Mouse (Mus musculus) frontal cortex, postnatal 14 days (tissue): Measurements from ENCODE around the gene Gm6993.

ENCODE experiments used
- DNase-seq, 2 experiments: peaks; one replicate each; pipeline ENCODE4 v3.0.0; 2022; ENCODE audit warnings: low spot score in 2 of 2

Gene Gm6993

DNA sequence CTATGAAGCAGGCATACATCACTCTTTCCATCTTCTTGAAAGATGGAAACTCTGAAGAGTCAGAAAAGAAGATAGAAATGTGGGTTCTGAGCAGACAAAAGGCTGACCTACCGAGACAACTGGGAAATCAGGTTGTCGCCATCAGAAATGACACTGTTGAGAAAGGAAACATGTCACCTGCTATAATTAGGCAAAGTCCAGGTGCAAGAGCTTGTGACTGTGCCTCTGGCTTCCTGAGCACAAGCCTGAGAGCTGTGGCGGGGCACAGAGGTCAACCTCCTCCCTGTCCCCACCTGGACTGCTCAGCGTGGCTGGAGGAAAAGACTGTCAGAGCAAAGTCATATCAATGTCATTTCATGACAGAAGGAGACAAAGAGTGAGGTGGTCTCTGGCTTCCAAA lies 772 bp upstream of the Gm6993 start:
- no peak for DNase-seq

DNA sequence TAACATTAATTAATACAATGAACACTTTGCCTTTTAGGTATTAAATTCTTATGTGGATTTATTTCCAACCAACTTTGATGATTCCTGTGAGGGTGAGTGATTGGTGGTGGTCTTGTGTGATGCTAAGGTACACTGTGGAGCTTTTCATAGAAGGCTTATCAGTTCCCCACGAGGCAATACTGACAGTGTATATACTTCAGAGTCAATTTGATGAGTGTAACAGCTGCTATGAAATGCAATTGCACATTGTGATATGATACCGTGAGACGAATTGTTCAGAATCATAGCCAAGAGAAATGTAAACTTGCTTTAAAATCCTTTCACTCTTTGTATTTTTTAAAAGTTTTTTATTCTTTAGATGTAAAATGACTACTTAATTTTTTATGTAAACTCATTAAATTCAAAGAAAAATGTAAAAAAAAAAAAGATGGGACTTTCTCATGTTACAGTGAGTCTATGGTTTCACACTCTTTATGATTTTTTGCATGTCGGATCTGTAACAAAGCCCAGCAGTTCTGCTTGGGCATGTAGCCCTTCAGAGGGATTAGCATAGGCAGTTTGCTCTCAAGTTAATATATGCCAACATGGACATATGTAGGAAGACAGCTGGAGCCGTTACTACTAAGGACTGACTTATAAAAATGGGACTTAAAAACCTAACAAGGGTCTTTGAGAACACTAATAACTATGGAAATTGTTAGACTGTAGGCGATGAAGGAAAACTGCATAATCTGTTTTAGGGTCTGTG lies 1.2 kb downstream of the Gm6993 start:
- DNase-seq, result no peak

DNA sequence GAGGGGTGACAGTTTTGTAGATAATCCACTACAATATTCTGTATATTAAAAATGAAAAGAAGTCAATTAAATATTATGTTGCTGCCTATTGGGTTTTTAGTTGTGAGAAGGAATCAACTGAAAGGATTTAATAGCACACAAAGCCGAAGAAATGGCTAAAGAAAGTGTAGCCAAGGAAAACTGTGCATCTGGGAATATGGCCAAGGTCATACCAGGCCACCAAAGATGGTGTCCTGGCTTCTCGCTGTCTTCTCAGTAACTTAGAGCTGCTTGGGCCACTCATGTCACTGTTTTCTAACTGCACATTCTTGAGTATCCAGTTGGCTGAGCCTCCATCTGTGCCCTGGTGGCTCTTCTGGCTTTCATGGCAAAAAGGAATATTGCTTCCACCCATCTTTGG lies 3.4 kb downstream of the Gm6993 start:
- DNase-seq, result no peak

GRCm38 (mm10) chr12:31244691-31245090 lies 4.1 kb downstream of the Gm6993 start:
- DNase-seq, result no peak

GRCm38 (mm10) chr12:31246153-31246552 lies 5.6 kb downstream of the Gm6993 start:
- no peak for DNase-seq

DNA sequence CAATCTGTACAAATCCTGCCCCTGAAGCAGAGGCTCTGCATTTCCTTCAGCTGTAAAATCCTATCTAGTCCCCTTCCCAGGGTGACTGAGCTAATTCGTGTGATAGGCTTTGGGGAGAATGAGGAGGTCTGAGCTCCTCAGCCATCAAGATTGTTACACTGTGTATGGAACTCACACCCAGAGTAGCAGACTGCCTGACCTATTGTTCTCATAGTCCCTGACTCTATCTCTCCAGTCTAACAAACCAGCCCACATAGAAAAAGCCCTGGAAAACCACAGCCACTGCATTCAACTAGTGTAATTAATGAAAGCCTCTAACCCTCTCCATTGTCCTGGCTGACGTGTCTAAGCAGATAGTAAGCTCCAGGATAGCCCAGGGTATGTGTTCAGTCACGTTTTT lies 6.0 kb downstream of the Gm6993 start:
- DNase-seq, result no peak

GRCm38 (mm10) chr12:31248165-31248564 lies 7.6 kb downstream of the Gm6993 start:
- DNase-seq, result no peak

- DNase-seq, result no peak
These were observed 8.1 kb downstream of the Gm6993 start for GRCm38 (mm10) chr12:31248681-31249080.

DNA sequence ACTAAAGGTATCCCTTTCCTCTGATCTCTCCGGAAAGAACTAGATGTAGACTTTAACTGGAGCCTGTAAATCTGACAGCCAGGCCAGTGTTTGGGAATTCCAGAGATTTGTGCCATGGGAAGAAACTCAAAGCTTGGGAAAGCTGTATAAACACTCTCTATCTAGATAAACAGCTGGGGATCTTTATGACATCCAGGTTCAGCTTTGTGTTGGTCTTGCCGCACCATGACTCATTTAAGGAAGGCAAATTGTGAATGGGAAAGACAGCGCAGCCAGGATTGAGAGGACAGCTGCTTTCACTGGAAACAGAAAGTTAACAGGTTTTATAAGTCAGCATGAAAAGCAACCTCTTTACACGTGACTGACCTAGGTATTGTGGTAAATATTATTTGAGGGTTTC lies 11.7 kb downstream of the Gm6993 start:
- no peak for DNase-seq

DNA sequence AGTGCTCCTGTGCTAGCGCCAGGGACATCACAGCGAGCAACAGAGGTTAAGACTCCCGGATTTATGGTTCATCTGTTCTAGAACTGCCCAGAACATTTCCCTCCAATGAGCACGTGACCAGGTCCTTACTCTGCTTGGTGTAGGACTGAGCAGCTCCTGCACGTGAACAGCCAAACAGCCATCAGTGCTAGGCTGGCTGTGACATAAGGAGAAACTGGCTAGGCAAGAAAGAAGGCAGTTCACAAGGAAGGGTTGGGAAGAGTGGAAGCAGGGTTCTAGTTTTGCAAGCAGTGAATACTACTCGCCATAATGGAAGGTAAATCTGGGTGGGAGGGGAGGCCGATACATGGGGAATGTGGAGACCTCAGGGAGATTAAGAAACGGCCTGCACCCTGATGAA lies 14.4 kb downstream of the Gm6993 start:
- no peak for DNase-seq

DNA sequence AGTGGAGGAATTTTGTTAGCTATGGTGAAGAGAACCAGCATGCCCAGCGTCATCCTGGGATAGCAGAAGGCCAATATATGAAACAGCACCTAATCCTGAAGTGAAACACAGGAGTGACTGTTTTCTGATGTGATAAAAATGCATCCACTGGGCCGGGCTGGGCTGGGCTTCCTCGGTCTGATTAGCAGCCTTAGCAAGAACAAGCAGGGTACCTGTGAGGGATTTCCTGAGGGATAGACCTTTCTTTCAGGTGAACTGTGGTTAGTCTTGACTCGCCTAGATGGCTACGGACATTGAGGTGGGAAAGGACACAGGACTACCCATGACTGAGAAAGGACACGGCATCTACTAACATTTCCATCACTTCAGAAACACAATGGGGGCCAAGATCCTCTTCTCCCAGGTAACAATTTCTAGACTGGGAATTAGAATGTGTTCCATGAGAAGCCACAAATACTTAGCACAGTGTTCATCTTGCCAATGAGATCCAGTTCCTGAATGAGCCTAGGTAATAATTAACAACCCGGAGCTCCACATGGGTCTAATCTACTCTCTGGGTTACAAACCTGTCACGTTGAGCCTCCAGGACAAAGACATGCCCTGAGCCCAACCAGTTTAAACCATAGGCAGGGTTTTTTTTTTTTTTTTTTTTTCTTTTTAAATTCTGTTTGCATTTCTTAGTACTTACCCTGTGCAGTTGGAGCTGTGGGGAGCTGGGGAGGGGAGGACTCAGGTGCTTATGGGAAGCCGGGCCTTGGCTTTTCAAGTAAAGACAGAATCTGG lies 15.7 kb downstream of the Gm6993 start:
- DNase-seq, result no peak

DNA sequence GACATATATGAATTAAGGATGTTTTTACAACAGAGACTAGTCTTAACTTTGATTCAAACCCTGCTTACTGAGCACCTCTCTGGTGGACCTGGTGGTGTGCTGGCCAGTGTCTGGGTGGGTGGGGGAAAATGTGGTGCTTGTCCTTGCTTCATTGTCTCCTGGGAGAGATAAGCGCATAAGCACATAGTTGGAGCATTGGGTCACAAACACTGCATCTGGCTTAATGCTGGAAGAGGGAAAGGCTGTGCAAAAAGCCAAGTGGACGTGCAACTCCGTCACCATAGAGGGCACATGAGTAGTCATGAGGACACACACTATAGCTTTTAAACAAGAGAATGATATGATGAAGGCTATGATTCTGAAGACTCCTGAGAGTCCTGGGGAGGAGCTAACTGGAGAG lies 21.3 kb downstream of the Gm6993 start:
- DNase-seq, result no peak

DNA sequence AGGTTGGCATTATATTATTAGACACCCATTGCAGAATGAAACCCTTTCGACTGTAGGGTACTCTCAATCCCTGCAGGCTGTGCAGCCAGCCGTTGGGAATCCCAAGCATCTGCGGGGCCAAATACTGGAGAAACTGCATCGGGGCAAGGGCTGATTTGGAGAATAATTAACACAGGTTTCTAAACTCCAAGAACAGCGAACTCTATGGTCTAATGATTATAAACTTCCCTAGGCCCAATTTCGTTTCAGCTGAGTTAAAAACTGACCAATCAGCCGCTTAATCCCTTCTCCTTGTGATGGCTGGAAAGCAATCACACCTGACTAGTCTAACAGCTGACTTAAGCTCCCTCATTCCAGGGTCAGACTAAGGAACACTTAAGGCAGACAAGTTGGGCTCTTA lies 23.4 kb downstream of the Gm6993 start:
- DNase-seq, result no peak

DNA sequence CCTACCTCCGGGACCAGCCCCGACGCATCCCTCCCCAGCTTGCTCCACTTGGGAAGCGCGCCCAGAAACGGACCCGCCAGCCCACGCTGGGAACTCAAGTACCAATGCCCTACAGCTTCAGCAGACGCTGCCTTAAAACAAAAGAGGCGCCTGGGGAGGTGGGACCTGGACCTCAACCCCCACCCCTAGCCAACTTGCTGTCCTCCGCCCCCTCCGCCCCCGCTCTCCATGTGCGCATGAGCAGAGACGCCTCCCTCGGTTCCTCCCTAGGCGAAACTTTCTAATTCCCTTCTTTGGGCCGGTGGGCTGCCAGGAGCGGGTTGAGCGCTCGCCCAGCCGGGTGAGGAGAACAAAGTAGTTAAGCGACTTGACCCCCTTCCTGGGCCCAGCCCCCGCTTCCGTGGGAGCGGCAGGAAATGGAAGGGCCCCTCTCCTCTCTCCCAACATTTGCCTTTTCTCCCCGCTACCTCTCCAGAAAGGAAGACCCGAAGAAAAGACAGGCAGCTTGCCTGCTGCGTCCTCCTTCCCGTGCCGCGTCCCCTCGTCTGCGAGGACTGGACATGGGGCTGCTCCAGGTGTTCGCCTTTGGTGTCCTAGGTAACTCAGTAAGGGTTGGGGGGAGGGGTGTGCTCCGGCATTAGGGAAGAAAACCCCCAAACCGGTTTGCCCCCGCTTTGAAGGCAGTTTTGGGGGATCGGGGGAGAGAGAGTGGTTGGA lies 24.6 kb downstream of the Gm6993 start, which contains the start of gene Lamb1:
TSS of gene Lamb1 (plus strand) at position 230 of the 717 bp plus-strand sequence.
- DNase-seq, result no peak

DNA sequence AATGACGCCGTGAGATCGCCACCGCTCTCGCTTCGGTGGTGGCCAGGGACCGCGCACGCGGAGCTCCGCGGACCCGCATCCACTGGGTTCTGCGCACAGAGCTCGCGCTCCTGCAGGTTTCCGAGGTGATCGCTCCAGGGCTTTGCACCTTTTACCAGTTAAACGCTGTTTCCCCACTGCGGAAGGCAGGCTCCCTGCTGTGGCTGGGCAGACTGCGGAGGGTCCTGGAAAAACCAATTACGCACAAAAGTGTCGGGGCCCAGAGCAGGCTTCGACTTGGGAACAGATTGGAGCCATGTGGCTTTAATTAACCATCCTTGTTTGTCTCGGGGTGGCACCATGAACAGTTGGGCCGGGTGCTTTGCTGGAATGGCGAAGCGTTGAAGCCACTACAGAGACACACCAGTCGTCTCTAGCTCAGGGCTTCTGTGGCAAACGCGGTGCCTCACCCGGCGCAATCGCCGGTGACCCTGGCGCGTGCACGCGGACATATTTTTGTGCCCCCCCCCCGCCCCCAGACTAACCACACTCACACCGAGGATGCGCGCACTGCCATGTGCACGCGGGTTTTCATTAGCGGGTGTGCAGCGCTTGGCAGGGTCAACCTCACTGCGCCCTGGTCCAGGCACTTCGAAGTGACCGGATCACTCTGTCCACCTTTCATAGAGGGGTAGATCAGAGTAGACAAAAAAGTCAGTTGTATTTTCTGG lies 25.3 kb downstream of the Gm6993 start:
- DNase-seq, result peak in 1 of 2 experiments; percentile 13

DNA sequence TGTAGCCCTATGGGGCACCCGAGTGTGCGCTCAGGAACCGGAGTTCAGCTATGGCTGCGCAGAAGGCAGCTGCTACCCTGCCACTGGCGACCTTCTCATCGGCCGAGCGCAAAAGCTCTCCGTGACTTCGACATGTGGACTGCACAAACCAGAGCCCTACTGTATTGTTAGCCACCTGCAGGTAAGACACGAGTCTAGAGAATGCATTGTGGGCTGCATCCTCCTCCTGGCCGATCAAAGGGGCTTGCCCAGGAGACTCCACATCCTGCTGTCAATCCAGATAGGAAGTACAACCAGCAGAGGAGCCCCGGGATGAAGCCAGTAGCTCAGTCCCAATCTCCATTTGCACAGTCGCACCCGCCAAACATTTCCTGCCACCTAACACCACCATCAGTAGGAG lies 26.1 kb downstream of the Gm6993 start:
- no peak for DNase-seq

DNA sequence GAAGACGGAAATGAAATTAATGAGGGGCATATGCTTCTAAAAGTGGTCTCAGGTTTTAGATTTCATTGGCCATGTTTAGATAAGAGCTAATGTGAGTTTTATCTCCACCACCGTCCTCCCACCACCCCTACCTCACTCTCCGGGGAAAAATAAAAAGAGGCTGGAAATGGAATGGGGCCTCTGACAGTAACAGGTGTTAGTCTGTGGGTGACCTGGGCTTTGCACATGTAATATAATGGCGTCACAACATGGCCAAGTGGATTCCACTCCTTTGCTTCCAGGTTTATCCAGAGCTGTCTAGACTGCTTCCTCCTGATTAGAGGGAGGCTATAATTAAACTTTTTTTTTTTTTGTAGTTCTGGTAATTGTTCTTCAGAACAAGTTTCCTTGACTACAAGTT lies 26.8 kb downstream of the Gm6993 start:
- no peak for DNase-seq

DNA sequence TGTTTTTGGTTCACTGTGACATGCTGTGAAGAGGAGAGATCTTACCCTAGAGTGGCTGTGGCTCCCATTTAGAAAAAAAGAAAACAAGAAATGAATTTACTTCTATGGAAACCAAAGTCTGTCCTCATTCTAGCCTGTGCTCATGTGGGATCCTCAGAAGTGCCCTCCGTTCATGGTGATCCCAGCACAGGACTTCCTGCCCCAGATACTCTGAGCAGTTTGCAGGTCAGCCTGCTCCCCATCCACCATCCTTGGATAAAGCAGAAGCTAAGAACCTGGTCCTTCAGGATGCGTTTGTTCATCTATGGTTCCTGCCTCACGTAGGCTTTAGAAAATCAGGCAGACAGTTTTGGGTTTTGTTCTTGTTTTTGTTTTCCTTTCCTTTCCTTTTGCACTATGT lies 27.7 kb downstream of the Gm6993 start:
- DNase-seq, result no peak

- no peak for DNase-seq
These were observed 28.5 kb downstream of the Gm6993 start for GRCm38 (mm10) chr12:31269020-31269597.

DNA sequence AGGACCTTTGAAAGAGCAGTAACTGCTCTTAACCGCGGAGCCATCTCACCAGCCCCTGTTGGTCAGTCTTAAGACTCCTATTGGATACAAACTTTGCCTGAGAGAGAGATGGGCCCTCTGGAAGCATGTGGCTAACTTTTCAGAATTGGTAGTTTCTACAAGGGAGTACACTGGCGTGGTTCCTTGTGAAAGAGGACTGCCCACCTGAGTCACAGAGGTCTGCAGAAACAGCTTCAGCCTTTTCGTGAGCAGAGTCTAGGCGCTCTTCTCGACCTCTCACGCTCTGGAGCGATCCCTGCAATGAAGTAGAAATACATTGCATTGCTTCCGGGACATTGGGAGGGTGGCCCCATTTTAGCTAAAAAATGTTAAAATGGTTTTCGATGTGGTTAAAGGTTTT lies 29.8 kb downstream of the Gm6993 start:
- no peak for DNase-seq

DNA sequence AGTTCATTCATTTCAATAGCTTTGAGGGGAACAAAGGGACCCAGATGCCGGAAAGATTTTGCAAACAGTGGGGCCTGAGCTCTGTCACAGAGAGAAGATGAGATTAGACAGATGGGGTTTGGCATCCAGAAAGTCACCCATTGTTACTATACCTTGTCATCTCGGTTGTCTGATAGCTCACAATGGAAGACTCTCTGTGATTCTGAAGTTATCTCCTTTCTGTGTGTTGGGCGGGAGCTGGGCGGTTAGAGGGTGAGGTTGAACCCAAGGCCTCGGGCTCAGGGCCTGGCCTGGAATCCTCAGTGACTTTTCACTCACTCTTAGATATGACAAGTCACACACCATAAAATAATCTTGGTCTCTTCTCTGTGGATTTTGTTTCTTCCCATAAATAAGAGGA lies 30.2 kb downstream of the Gm6993 start:
- DNase-seq, result no peak
